Mouse (Mus musculus) monocyte, adult 59 days (primary cell): ENCODE results near the gene Ssh1. TPM values are rescaled to one million over a fixed set of nuclear protein-coding genes. Genes with fewer than 3 reads are reported as not detected.

Experiments used
- total RNA-seq, 2 experiments: library from RNA; stranded (reverse); gene quantifications; one replicate each; pipeline ENCODE4 v1.2.4; 2023

Ssh1 gene
- 10 to 100 TPM; 52.9 to 62.1 TPM for total RNA-seq

DNA sequence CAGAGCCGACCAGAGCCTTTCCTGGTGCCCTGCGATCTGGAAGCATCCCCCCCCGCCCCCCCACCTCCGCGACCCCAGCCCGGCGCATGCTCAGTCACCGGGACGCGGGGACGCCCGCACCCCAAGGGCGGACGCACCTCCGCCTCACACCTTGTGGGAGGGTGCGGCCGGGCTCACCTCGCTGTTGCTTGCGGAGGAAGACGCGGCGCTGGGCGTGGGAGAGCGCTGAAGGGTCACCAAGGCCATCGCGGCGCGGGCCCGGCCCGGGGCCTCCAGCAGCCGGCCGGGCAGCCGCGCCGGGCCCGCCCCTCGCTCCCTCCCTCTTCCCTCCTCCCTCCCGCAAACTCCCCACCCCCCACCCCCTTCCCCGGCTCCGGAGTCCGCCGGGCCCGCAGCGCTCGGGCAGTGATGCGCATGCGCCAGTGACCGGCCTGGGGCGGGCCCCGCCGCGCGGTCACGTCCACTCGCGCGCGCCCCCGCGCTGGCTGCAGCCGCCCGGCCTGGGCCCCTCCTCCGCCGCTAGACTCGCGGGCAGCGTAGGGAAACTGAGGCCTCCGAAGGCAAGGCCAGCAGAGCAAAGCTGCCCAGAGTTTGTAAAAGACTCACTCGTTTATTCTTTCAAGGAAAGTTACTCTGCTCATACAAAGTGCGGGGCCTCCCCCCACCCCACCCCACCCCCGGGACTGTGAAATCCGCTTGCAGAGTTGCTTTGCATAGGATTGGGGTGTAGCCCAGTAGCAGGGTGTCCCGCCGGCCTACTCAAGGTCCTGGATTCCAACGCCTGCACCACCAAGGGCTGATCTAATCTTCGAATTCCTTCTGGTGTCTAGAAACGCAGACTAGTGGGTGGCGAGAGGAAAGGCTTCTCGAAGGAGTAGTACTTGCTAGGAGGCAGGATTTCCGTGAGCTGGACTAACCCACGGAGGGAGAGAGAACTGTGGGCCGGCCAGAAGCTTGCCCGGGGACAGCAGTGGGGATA is at the start of gene Ssh1:
Gene Ssh1 (minus strand): TSS at position 408 of the 979 bp plus-strand sequence.

DNA sequence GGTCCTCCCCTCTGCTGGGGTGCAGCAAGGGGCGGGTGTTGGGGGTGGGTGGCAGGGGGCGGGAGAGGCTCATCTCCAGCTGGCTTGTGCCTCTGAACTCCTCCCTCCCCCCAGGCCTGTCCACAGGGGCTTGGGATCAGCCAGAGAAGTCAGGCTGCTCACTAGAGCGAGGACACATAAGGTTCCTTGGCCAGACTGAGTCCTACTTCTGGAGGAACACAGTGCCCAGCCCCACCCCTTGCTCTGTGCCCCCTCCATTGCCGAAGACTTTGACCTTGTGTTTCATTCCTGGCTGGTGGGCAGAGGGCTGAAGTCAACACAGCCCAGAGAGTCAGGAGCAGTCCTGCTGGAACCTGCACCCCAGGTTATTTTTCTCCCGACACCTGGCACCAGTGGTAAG is 9.8 kb upstream of the Ssh1 start, which contains the start of gene Dao:
Gene Dao (plus strand): TSS at position 162 of the 400 bp plus-strand sequence.

DNA sequence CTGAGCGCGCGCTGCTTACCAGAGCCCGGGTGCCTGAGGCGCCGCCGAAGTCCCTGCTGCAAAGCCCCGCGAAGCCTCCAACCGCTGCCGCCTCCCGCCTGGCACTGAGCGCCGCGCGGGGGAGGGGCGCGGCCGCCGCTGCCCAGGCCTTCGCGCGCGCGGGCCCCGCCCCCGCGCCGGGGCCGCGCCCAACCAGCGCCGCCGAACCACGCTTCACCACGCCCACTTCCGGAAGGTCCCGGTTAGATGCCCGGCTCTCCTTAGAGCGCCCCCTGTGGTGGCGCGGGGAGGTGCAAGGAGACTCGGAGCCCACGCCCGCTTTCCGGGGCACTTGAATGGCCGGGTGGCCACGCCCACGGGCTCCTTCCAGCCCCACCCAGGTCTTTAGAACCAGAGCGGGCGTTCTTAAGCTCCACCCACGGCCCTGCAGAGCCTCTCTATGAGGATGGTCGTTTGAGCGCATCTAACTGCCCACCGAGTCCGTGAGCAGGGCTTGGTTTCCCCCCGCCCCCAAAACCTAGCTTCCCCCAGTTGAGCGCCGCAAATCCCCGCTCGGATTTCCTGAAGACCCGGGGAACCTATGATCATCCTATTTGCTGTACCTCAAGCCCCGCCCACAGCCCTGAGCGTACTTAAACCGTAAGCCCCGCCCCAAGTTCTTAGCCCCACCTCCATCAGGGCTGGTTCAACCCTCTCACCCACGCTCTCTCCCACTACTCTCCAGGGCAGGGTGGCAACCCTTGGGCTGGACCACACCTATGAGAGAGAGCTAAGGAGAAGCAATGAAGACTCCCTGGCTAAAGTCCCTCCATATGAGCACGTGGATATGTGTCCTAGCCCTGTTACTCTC is 84.9 kb downstream of the Ssh1 start, which contains the start of gene Coro1c:
Gene Coro1c (minus strand): TSS at position 167 of the 850 bp plus-strand sequence.

Other genes starting within 250 kb of the Ssh1 start
- 10 to 100 TPM; 34.8 to 36.5 TPM for gene Sart3, start 221.4 kb downstream of the Ssh1 start, total RNA-seq
- 100 to 1,000 TPM; 120 to 124 TPM for gene Iscu, start 221.1 kb downstream of the Ssh1 start, total RNA-seq
- under 1 TPM; 0.76 to 0.79 TPM for gene Tmem119, start 193.4 kb downstream of the Ssh1 start, total RNA-seq
- gene Selplg, start 161.2 kb downstream of the Ssh1 start, total RNA-seq: 100 to 1,000 TPM; 485 to 500 TPM
- gene Coro1c, start 85.1 kb downstream of the Ssh1 start, total RNA-seq: 100 to 1,000 TPM; 168 TPM
- not detected for gene Dao, start 9.8 kb upstream of the Ssh1 start, total RNA-seq
- gene Usp30, start 71.6 kb upstream of the Ssh1 start, total RNA-seq: 10 to 100 TPM in 1 of 2 experiments, 1 to 10 TPM in 1; 8.4 to 13.1 TPM
- gene Svop, start 97.7 kb upstream of the Ssh1 start, total RNA-seq: not detected
- 1 to 10 TPM; 2.4 to 2.9 TPM for gene Alkbh2, start 134.3 kb upstream of the Ssh1 start, total RNA-seq
- gene Ung, start 136.5 kb upstream of the Ssh1 start, total RNA-seq: 1 to 10 TPM; 1.9 to 4.5 TPM
- gene Acacb, start 152.6 kb upstream of the Ssh1 start, total RNA-seq: under 1 TPM; 0.18 to 0.21 TPM